In the genomic region with DNA sequence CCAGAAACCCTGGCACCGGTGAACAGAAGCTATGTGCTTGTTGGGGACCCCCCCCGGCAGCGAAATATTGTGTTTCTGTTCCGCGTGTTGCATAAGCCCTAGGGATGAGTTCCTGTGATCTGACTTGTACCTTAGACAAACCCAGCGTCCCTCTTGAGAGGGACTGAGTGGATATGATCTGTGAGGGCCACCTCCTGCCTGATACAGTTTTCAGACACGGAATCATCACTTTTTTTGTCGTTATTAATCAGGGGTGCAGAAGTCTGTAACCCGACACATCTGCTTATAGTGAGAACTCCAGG, we compare ENCODE assay signal across 8 mouse cellular contexts. TPM values are rescaled to one million over a fixed set of nuclear protein-coding genes. Genes with fewer than 3 reads are reported as not detected.
DNase-seq lines count a peak whose midpoint lies in the region; ATAC-seq and TF ChIP-seq lines count a peak whose summit lies in the region.

No protein-coding gene starts in this region.

- H3K9me3 ChIP-seq in kidney, embryonic 14.5 days (ENCODE audit: control insufficient read depth, low read length), result no peaks in the 10 kb centered on the region
- H3K9me3 ChIP-seq in heart, postnatal 0 days (replicated peaks; ENCODE audit: control insufficient read depth, low read length), result no peaks in the 10 kb centered on the region
- H3K9me3 ChIP-seq in liver, postnatal 0 days (ENCODE audit: low read length), result 0 out of 2 replicates have a peak, but pooled peaks cover 2% of the 10 kb centered on the region

- TF ChIP-seq EP300 in heart, postnatal 0 days (IDR thresholded peaks at IDR 0.05; ENCODE audit: low read depth), result no peak
- TF ChIP-seq EP300 in liver, postnatal 0 days (IDR thresholded peaks at IDR 0.05; ENCODE audit: low read depth), result no peak

- 22% methylated on average over 9 of the region's 9 CpGs for WGBS in kidney, embryonic 14.5 days
- 8% methylated on average over 9 of the region's 9 CpGs for WGBS in heart, postnatal 0 days
- whole genome bisulfite sequencing in liver, postnatal 0 days (ENCODE audit: insufficient replicate concordance), result 25% methylated on average over 9 of the region's 9 CpGs

- no peak for TF ChIP-seq CTCF in heart, postnatal 0 days (IDR thresholded peaks at IDR 0.05; ENCODE audit: low read depth)
- no peak for TF ChIP-seq CTCF in liver, postnatal 0 days (IDR thresholded peaks at IDR 0.05; ENCODE audit: low read depth)

- H3K27me3 ChIP-seq in kidney, embryonic 14.5 days (ENCODE audit: control insufficient read depth, insufficient read depth, low read length), result peaks cover 16% of the 10 kb centered on the region
- no peaks in the 10 kb centered on the region for H3K27me3 ChIP-seq in heart, postnatal 0 days (ENCODE audit: control insufficient read depth, insufficient read depth, low read length)
- H3K27me3 ChIP-seq in liver, postnatal 0 days (ENCODE audit: insufficient read depth, low read length), result peaks cover 19% of the 10 kb centered on the region; the same call in 1 of the 2 replicates

- DNase-seq in kidney, postnatal 4 days, result no peak
- DNase-seq in brain, adult 2 months (ENCODE audit: low read depth, low spot score), result peak; percentile 69
- no peak for DNase-seq in heart, postnatal 0 days (ENCODE audit: low spot score)
- DNase-seq in liver, postnatal 0 days, result no peak
- DNase-seq in embryo, embryonic 10.5 days (ENCODE audit: low spot score), result no peak
- DNase-seq in ovary, postnatal 10 days (ENCODE audit: low spot score), result no peak
- DNase-seq in retina, postnatal 1 day, result no peak

- H3K27ac ChIP-seq in kidney, embryonic 14.5 days (ENCODE audit: low read depth, low read length), result no peak overlapping the region
- H3K27ac ChIP-seq in heart, postnatal 0 days (ENCODE audit: low read depth), result peak overlapping the region; percentile 89
- H3K27ac ChIP-seq in liver, postnatal 0 days (ENCODE audit: low read depth), result peak overlapping the region; percentile 78; the same call in 1 of the 2 replicates

- no peaks in the 10 kb centered on the region for H3K36me3 ChIP-seq in kidney, embryonic 14.5 days (ENCODE audit: control insufficient read depth, insufficient read depth, low read length)
- no peaks in the 10 kb centered on the region for H3K36me3 ChIP-seq in heart, postnatal 0 days (replicated peaks; ENCODE audit: control insufficient read depth, insufficient read depth, low read length)
- no peaks in the 10 kb centered on the region for H3K36me3 ChIP-seq in liver, postnatal 0 days (replicated peaks; ENCODE audit: insufficient read depth, low read length)

- no peaks in the 10 kb centered on the region for H3K4me1 ChIP-seq in kidney, embryonic 14.5 days (ENCODE audit: control insufficient read depth, insufficient read depth, low read length)
- H3K4me1 ChIP-seq in heart, postnatal 0 days (ENCODE audit: control insufficient read depth, insufficient read depth), result peaks cover 32% of the 10 kb centered on the region
- H3K4me1 ChIP-seq in liver, postnatal 0 days (ENCODE audit: insufficient read depth), result peaks cover 20% of the 10 kb centered on the region

- H3K4me3 ChIP-seq in kidney, embryonic 14.5 days (ENCODE audit: low read length), result peak overlapping the region; percentile 69
- peak overlapping the region; percentile 93 for H3K4me3 ChIP-seq in heart, postnatal 0 days (ENCODE audit: low read depth, low read length)
- peak overlapping the region; percentile 82 for H3K4me3 ChIP-seq in liver, postnatal 0 days (ENCODE audit: low read depth, low read length)

- H3K9ac ChIP-seq in kidney, embryonic 14.5 days (ENCODE audit: low read depth, low read length), result peak overlapping the region; percentile 69
- peak overlapping the region; percentile 83 for H3K9ac ChIP-seq in heart, postnatal 0 days (replicated peaks; ENCODE audit: low read depth, low read length)
- H3K9ac ChIP-seq in liver, postnatal 0 days (replicated peaks), result peak overlapping the region; percentile 82

- H3K4me2 ChIP-seq in kidney, embryonic 14.5 days (replicated peaks; ENCODE audit: low read depth, low read length), result peak overlapping the region; percentile 90
- peak overlapping the region; percentile 80 for H3K4me2 ChIP-seq in heart, postnatal 0 days (ENCODE audit: low read depth, low read length)
- peak overlapping the region; percentile 79 for H3K4me2 ChIP-seq in liver, postnatal 0 days (ENCODE audit: low read depth, low read length)

- ATAC-seq in kidney, embryonic 14.5 days (ENCODE audit: low FRiP score, low TSS enrichment), result no peak
- ATAC-seq in heart, postnatal 0 days (ENCODE audit: insufficient read depth, low read depth), result 0 out of 2 replicates have a peak, but pooled peaks have one; percentile 1
- no peak for ATAC-seq in liver, postnatal 0 days

RNA-seq across cellular contexts. Expression of gene Dnaja4, which starts 1.5 kb away (rescaled TPM):
- polyA plus RNA-seq in kidney, embryonic 14.5 days (2014; fragmentation: Nextera tagmentation; extraction: Ambion mirVana), result 1.9 and 3.0 TPM in 2 replicates
- total RNA-seq in heart, postnatal 0 days (2014; rRNA removed; ENCODE audit: low replicate concordance), result 23.3 and 28.2 TPM in 2 replicates
- 36.1 and 39.2 TPM in 2 replicates for polyA plus RNA-seq in heart, postnatal 0 days (2015; fragmentation: Nextera tagmentation; extraction: Ambion mirVana)
- 6.0 and 6.8 TPM in 2 replicates for polyA plus RNA-seq in liver, postnatal 0 days (2015; fragmentation: Nextera tagmentation; extraction: Ambion mirVana)

RNA-seq across cellular contexts. Expression of gene Wdr61, which starts 34.2 kb away (rescaled TPM):
- 162 and 192 TPM in 2 replicates for polyA plus RNA-seq in kidney, embryonic 14.5 days (2014; fragmentation: Nextera tagmentation; extraction: Ambion mirVana)
- 35.1 and 65.5 TPM in 2 replicates for total RNA-seq in heart, postnatal 0 days (2014; rRNA removed; ENCODE audit: low replicate concordance)
- polyA plus RNA-seq in heart, postnatal 0 days (2015; fragmentation: Nextera tagmentation; extraction: Ambion mirVana), result 91.8 and 92.2 TPM in 2 replicates
- polyA plus RNA-seq in liver, postnatal 0 days (2015; fragmentation: Nextera tagmentation; extraction: Ambion mirVana), result 72.1 and 75.4 TPM in 2 replicates

RNA-seq across cellular contexts. Expression of gene Acsbg1, which starts 38.5 kb away (rescaled TPM):
- polyA plus RNA-seq in kidney, embryonic 14.5 days (2014; fragmentation: Nextera tagmentation; extraction: Ambion mirVana), result 2.2 and 3.0 TPM in 2 replicates
- 0.69 TPM in 1 of 2 replicates, not detected in the other for total RNA-seq in heart, postnatal 0 days (2014; rRNA removed; ENCODE audit: low replicate concordance)
- polyA plus RNA-seq in heart, postnatal 0 days (2015; fragmentation: Nextera tagmentation; extraction: Ambion mirVana), result 0.07 and 0.19 TPM in 2 replicates
- polyA plus RNA-seq in liver, postnatal 0 days (2015; fragmentation: Nextera tagmentation; extraction: Ambion mirVana), result 0.12 and 0.13 TPM in 2 replicates
